Mouse (Mus musculus): ENCODE data around the gene Rnf167. TPM values are rescaled to one million over a fixed set of nuclear protein-coding genes. Genes with fewer than 3 reads are reported as not detected.

The Rnf167 gene
- polyA plus RNA-seq, 1 experiment from 2014 or later, result 74.2 TPM

- no peak overlapping the region for H3K4me2 ChIP-seq
- H3K27me3 ChIP-seq, result no peaks in the 10 kb centered on the region
- no peaks in the 10 kb centered on the region for H3K9me3 ChIP-seq (replicated peaks)
- WGBS (ENCODE audit: insufficient replicate concordance), result 82% methylated on average over 8 of the region's 8 CpGs
- H3K27ac ChIP-seq, result peak overlapping the region; percentile 47
- H3K4me1 ChIP-seq (replicated peaks), result peaks cover 39% of the 10 kb centered on the region
- no peak overlapping the region for H3K4me3 ChIP-seq (replicated peaks)
- ATAC-seq (ENCODE audit: low read depth), result no peak
- no peak for DNase-seq
- no peak overlapping the region for H3K9ac ChIP-seq
- peaks cover 45% of the 10 kb centered on the region for H3K36me3 ChIP-seq
Observed at GRCm38 (mm10) chr11:70679361-70679760, 32.3 kb downstream of the Rnf167 start.

GRCm38 (mm10) chr11:70679894-70680293 lies 32.9 kb downstream of the Rnf167 start:
- no peak for ATAC-seq (ENCODE audit: low read depth)
- Histone ChIP-seq H3K4me3 (replicated peaks) (no peak overlapping the region), H3K9ac (no peak overlapping the region), H3K9me3 (replicated peaks) (no peaks in the 10 kb centered on the region), H3K27me3 (no peaks in the 10 kb centered on the region), H3K4me1 (replicated peaks) (peaks cover 36% of the 10 kb centered on the region), H3K27ac (peak overlapping the region; percentile 47; the same call in 1 of the 2 replicates), H3K4me2 (no peak overlapping the region), H3K36me3 (peaks cover 42% of the 10 kb centered on the region)
- no peak for DNase-seq
- WGBS (ENCODE audit: insufficient replicate concordance), result 40% methylated on average over 8 of the region's 8 CpGs

- H3K27me3 ChIP-seq, result no peaks in the 10 kb centered on the region
- H3K4me2 ChIP-seq, result no peak overlapping the region
- no peaks in the 10 kb centered on the region for H3K9me3 ChIP-seq (replicated peaks)
- no peak for DNase-seq
- no peak overlapping the region for H3K27ac ChIP-seq
- H3K4me3 ChIP-seq (replicated peaks), result no peak overlapping the region
- peaks cover 37% of the 10 kb centered on the region for H3K4me1 ChIP-seq (replicated peaks)
- peaks cover 35% of the 10 kb centered on the region for H3K36me3 ChIP-seq
- H3K9ac ChIP-seq, result no peak overlapping the region
- ATAC-seq (ENCODE audit: low read depth), result no peak
- 75% methylated on average over 12 of the region's 12 CpGs for WGBS (ENCODE audit: insufficient replicate concordance)
Observed at GRCm38 (mm10) chr11:70681170-70681569, 34.1 kb downstream of the Rnf167 start.

GRCm38 (mm10) chr11:70681897-70682581 lies 35.0 kb downstream of the Rnf167 start:
- Histone ChIP-seq H3K4me2 (no peak overlapping the region), H3K9me3 (replicated peaks) (no peaks in the 10 kb centered on the region), H3K36me3 (peaks cover 30% of the 10 kb centered on the region), H3K27me3 (no peaks in the 10 kb centered on the region), H3K4me1 (replicated peaks) (peaks cover 42% of the 10 kb centered on the region), H3K27ac (peak overlapping the region; percentile 24), H3K4me3 (replicated peaks) (no peak overlapping the region), H3K9ac (no peak overlapping the region)
- 51% methylated on average over 11 of the region's 11 CpGs for WGBS (ENCODE audit: insufficient replicate concordance)
- no peak for DNase-seq
- ATAC-seq (ENCODE audit: low read depth), result peak; percentile 15; the same call in 1 of the 2 replicates

- H3K4me1 ChIP-seq (replicated peaks), result peaks cover 51% of the 10 kb centered on the region
- no peak for DNase-seq
- H3K9ac ChIP-seq, result no peak overlapping the region
- no peak overlapping the region for H3K4me3 ChIP-seq (replicated peaks)
- no peak overlapping the region for H3K27ac ChIP-seq
- no peaks in the 10 kb centered on the region for H3K27me3 ChIP-seq
- WGBS (ENCODE audit: insufficient replicate concordance), result 72% methylated on average over 5 of the region's 5 CpGs
- no peak overlapping the region for H3K4me2 ChIP-seq
- H3K9me3 ChIP-seq (replicated peaks), result no peaks in the 10 kb centered on the region
- H3K36me3 ChIP-seq, result peaks cover 30% of the 10 kb centered on the region
- no peak for ATAC-seq (ENCODE audit: low read depth)
Observed at GRCm38 (mm10) chr11:70683640-70684039, 36.6 kb downstream of the Rnf167 start.

- WGBS (ENCODE audit: insufficient replicate concordance), result 2% methylated on average over 16 of the region's 16 CpGs
- no peaks in the 10 kb centered on the region for H3K9me3 ChIP-seq (replicated peaks)
- DNase-seq (no peak), ATAC-seq (ENCODE audit: low read depth) (peak; percentile 29)
- H3K9ac ChIP-seq, result peak overlapping the region; percentile 87
- 0 out of 2 replicates have a peak, but pooled peaks cover 3% of the 10 kb centered on the region for H3K27me3 ChIP-seq
- H3K4me3 ChIP-seq (replicated peaks), result peak overlapping the region; percentile 81
- H3K4me1 ChIP-seq (replicated peaks), result peaks cover 36% of the 10 kb centered on the region
- H3K4me2 ChIP-seq, result peak overlapping the region; percentile 96
- H3K27ac ChIP-seq, result peak overlapping the region; percentile 74
- peaks cover 18% of the 10 kb centered on the region for H3K36me3 ChIP-seq
Observed at GRCm38 (mm10) chr11:70686901-70687566, 40.0 kb downstream of the Rnf167 start.

- peaks cover 30% of the 10 kb centered on the region for H3K4me1 ChIP-seq (replicated peaks)
- H3K36me3 ChIP-seq, result peaks cover 15% of the 10 kb centered on the region
- peak within 1 kb of the TSS; percentile 81 for H3K4me3 ChIP-seq (replicated peaks)
- 0% methylated on average over 53 of the region's 55 CpGs for WGBS (ENCODE audit: insufficient replicate concordance)
- ATAC-seq (ENCODE audit: low read depth) (peak; percentile 71), DNase-seq (peak; percentile 70)
- H3K4me2 ChIP-seq, result peak within 1 kb of the TSS; percentile 96
- 0 out of 2 replicates have a peak, but pooled peaks cover 3% of the 10 kb centered on the region for H3K27me3 ChIP-seq
- H3K9ac ChIP-seq, result peak within 1 kb of the TSS; percentile 87
- peak within 1 kb of the TSS; percentile 74 for H3K27ac ChIP-seq
- no peaks in the 10 kb centered on the region for H3K9me3 ChIP-seq (replicated peaks)
Observed at GRCm38 (mm10) chr11:70687601-70688199, 40.7 kb downstream of the Rnf167 start, which contains the start of gene Camta2. Gene Camta2 (minus strand): TSS chr11:70688105.

GRCm38 (mm10) chr11:70688372-70688771 lies 41.3 kb downstream of the Rnf167 start:
- Histone ChIP-seq H3K4me1 (replicated peaks) (peaks cover 28% of the 10 kb centered on the region), H3K9me3 (replicated peaks) (no peaks in the 10 kb centered on the region), H3K27me3 (0 out of 2 replicates have a peak, but pooled peaks cover 3% of the 10 kb centered on the region), H3K9ac (peak overlapping the region; percentile 87), H3K27ac (peak overlapping the region; percentile 74), H3K4me3 (replicated peaks) (peak overlapping the region; percentile 81), H3K36me3 (peaks cover 10% of the 10 kb centered on the region), H3K4me2 (peak overlapping the region; percentile 96)
- ATAC-seq (ENCODE audit: low read depth) (no peak), DNase-seq (no peak)
- WGBS (ENCODE audit: insufficient replicate concordance), result 36% methylated on average over 8 of the region's 8 CpGs

- peaks cover 8% of the 10 kb centered on the region; the same call in 1 of the 2 replicates for H3K27me3 ChIP-seq
- no peak overlapping the region for H3K9ac ChIP-seq
- no peaks in the 10 kb centered on the region for H3K9me3 ChIP-seq (replicated peaks)
- H3K36me3 ChIP-seq, result no peaks in the 10 kb centered on the region
- H3K4me1 ChIP-seq (replicated peaks), result peaks cover 28% of the 10 kb centered on the region
- H3K27ac ChIP-seq, result no peak overlapping the region
- no peak for DNase-seq
- H3K4me3 ChIP-seq (replicated peaks), result no peak overlapping the region
- H3K4me2 ChIP-seq, result no peak overlapping the region
- WGBS (ENCODE audit: insufficient replicate concordance), result 51% methylated on average over 4 of the region's 4 CpGs
- no peak for ATAC-seq (ENCODE audit: low read depth)
Observed at GRCm38 (mm10) chr11:70689578-70689977, 42.5 kb downstream of the Rnf167 start.

GRCm38 (mm10) chr11:70693504-70693903 lies 46.5 kb downstream of the Rnf167 start:
- WGBS (ENCODE audit: insufficient replicate concordance), result 42% methylated on average over 3 of the region's 3 CpGs

GRCm38 (mm10) chr11:70697376-70697775 lies 50.3 kb downstream of the Rnf167 start:
- ATAC-seq (ENCODE audit: low read depth) (no peak), DNase-seq (no peak)
- Histone ChIP-seq H3K9ac (no peak overlapping the region), H3K27me3 (peaks cover 46% of the 10 kb centered on the region), H3K9me3 (replicated peaks) (no peaks in the 10 kb centered on the region), H3K27ac (no peak overlapping the region), H3K36me3 (no peaks in the 10 kb centered on the region), H3K4me2 (no peak overlapping the region), H3K4me3 (replicated peaks) (no peak overlapping the region), H3K4me1 (replicated peaks) (peaks cover 28% of the 10 kb centered on the region)
- 54% methylated on average over 3 of the region's 3 CpGs for WGBS (ENCODE audit: insufficient replicate concordance)

More at GRCm38 (mm10) chr11:70693504-70693903, 46.5 kb downstream of the Rnf167 start:
- no peak for DNase-seq
- Histone ChIP-seq H3K9me3 (replicated peaks) (no peaks in the 10 kb centered on the region), H3K36me3 (no peaks in the 10 kb centered on the region), H3K4me2 (no peak overlapping the region), H3K27ac (no peak overlapping the region), H3K4me3 (replicated peaks) (no peak overlapping the region), H3K27me3 (peaks cover 27% of the 10 kb centered on the region), H3K9ac (no peak overlapping the region), H3K4me1 (replicated peaks) (peaks cover 5% of the 10 kb centered on the region)
- no peak for ATAC-seq (ENCODE audit: low read depth)

Measured in liver, embryonic 13.5 days (tissue).